Mouse (Mus musculus) liver, embryonic 14.5 days (tissue): Measurements from ENCODE around the gene Dhrs1.

Experiments used
- CTCF ChIP-seq: IDR thresholded peaks from 2 replicates; pipeline ENCODE4 v1.5.1; 2016; ENCODE audit warnings: antibody characterized with exemption, low read depth, control low read depth
- EP300 ChIP-seq: IDR thresholded peaks from 2 replicates; pipeline ENCODE4 v1.6.1; 2016; ENCODE audit warnings: antibody characterized with exemption, low read depth

- TF ChIP-seq EP300 (no peak), CTCF (no peak)
These were observed 56.1 kb downstream of the Dhrs1 start for GRCm38 (mm10) chr14:55689433-55689832.
